Mouse (Mus musculus) stomach, postnatal 0 days (tissue): ENCODE measurements around the gene Klhdc7b.

ENCODE experiments used
- CTCF ChIP-seq: IDR thresholded peaks from 2 replicates; pipeline ENCODE4 v1.5.1; 2016; ENCODE audit warnings: antibody characterized with exemption, low read depth, mild to moderate bottlenecking, moderate library complexity
- EP300 ChIP-seq: optimal IDR thresholded peaks from 2 replicates; pipeline ENCODE3; 2016; ENCODE audit warnings: antibody characterized with exemption

- TF ChIP-seq CTCF (no peak), EP300 (no peak)
Measured at GRCm38 (mm10) chr15:89424621-89425020, 39.9 kb downstream of the Klhdc7b start.
